Mouse (Mus musculus): ENCODE data around the gene Tnc. TPM values are rescaled to one million over a fixed set of nuclear protein-coding genes. Genes with fewer than 3 reads are reported as not detected.

Gene Tnc
- polyA plus RNA-seq, 1 experiment from 2014 or later = 9.2 TPM

- H3K4me2 ChIP-seq (replicated peaks) = no peak overlapping the region
- no peak overlapping the region for H3K27ac ChIP-seq
- H3K36me3 ChIP-seq = no peaks in the 10 kb centered on the region
- no peaks in the 10 kb centered on the region for H3K27me3 ChIP-seq (replicated peaks)
- H3K4me3 ChIP-seq (replicated peaks) = no peak overlapping the region
- ATAC-seq = no peak
- H3K9me3 ChIP-seq = no peaks in the 10 kb centered on the region
- no peak overlapping the region for H3K9ac ChIP-seq
- no peaks in the 10 kb centered on the region for H3K4me1 ChIP-seq (replicated peaks)
- WGBS = 86% methylated on average over 10 of the region's 10 CpGs
These were observed 25.8 kb downstream of the Tnc start for GRCm38 (mm10) chr4:64020930-64021589.

DNA sequence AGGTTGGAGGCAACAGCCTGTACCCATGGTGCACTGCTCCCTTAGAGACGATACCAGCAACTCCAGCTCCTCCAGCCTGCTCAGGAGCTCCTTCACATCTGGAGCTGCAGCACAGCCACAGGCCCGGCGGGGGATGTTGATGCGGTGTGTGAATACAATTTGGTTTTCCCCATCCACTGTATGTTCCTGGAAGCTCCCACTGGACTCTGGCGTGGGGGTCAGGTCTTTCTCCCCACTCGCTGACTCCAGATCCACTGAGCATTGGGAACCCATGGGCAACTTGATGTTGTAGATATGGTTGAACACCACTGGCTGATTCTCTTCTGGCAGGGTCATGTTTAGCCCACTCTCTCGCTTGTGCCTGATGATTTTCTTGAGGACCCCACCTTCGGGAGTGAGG, 26.7 kb downstream of the Tnc start:
- no peaks in the 10 kb centered on the region for H3K4me1 ChIP-seq (replicated peaks)
- no peak for ATAC-seq
- H3K36me3 ChIP-seq = no peaks in the 10 kb centered on the region
- H3K4me3 ChIP-seq (replicated peaks) = no peak overlapping the region
- no peak overlapping the region for H3K9ac ChIP-seq
- 90% methylated on average over 8 of the region's 8 CpGs for WGBS
- no peak overlapping the region for H3K4me2 ChIP-seq (replicated peaks)
- no peaks in the 10 kb centered on the region for H3K27me3 ChIP-seq (replicated peaks)
- H3K27ac ChIP-seq = no peak overlapping the region
- H3K9me3 ChIP-seq = no peaks in the 10 kb centered on the region

GRCm38 (mm10) chr4:64011308-64011707, 35.5 kb downstream of the Tnc start:
- Histone ChIP-seq H3K27me3 (replicated peaks) (no peaks in the 10 kb centered on the region), H3K9ac (no peak overlapping the region), H3K4me1 (replicated peaks) (no peaks in the 10 kb centered on the region), H3K27ac (no peak overlapping the region), H3K4me3 (replicated peaks) (no peak overlapping the region), H3K4me2 (replicated peaks) (no peak overlapping the region), H3K9me3 (no peaks in the 10 kb centered on the region), H3K36me3 (no peaks in the 10 kb centered on the region)
- WGBS = 33% methylated on average over 2 of the region's 2 CpGs
- ATAC-seq = no peak

- Histone ChIP-seq H3K27me3 (replicated peaks) (no peaks in the 10 kb centered on the region), H3K9me3 (no peaks in the 10 kb centered on the region), H3K27ac (no peak overlapping the region), H3K9ac (no peak overlapping the region), H3K4me1 (replicated peaks) (no peaks in the 10 kb centered on the region), H3K36me3 (no peaks in the 10 kb centered on the region), H3K4me3 (replicated peaks) (no peak overlapping the region), H3K4me2 (replicated peaks) (no peak overlapping the region)
- WGBS = 97% methylated on average over 1 of the region's 1 CpGs
- ATAC-seq = no peak
These were observed 36.9 kb downstream of the Tnc start for GRCm38 (mm10) chr4:64009936-64010335.

GRCm38 (mm10) chr4:64005198-64005597, 41.6 kb downstream of the Tnc start:
- Histone ChIP-seq H3K27me3 (replicated peaks) (no peaks in the 10 kb centered on the region), H3K36me3 (no peaks in the 10 kb centered on the region), H3K4me2 (replicated peaks) (no peak overlapping the region), H3K27ac (no peak overlapping the region), H3K9me3 (no peaks in the 10 kb centered on the region), H3K4me1 (replicated peaks) (no peaks in the 10 kb centered on the region), H3K4me3 (replicated peaks) (no peak overlapping the region), H3K9ac (no peak overlapping the region)
- WGBS = 89% methylated on average over 4 of the region's 4 CpGs
- ATAC-seq = no peak

GRCm38 (mm10) chr4:64003677-64004076, 43.1 kb downstream of the Tnc start:
- WGBS = 45% methylated on average over 3 of the region's 3 CpGs
- no peak overlapping the region for H3K9ac ChIP-seq
- no peaks in the 10 kb centered on the region for H3K36me3 ChIP-seq
- H3K9me3 ChIP-seq = no peaks in the 10 kb centered on the region
- H3K27ac ChIP-seq = no peak overlapping the region
- H3K4me1 ChIP-seq (replicated peaks) = no peaks in the 10 kb centered on the region
- ATAC-seq = no peak
- H3K4me2 ChIP-seq (replicated peaks) = no peak overlapping the region
- H3K4me3 ChIP-seq (replicated peaks) = no peak overlapping the region
- H3K27me3 ChIP-seq (replicated peaks) = no peaks in the 10 kb centered on the region

DNA sequence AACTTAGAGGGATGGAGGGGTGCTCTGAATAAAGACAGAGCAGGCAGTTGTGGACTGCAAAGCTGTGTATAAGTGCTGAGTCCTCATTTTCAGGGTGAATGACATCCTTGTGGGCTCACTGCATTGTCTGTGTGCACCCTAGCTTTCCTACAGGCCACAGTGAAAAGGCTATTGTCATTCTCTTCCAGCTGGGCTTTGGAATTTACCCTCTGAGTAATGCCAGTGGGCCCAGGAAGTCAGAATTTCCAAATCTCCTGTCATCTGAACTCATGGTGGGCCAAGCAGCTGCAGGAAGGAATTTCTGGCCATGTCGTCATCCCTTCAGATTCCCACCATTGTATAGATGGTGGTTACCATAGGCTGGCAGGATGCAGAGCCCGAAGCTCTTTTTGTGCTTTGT, 44.6 kb downstream of the Tnc start:
- no peaks in the 10 kb centered on the region for H3K36me3 ChIP-seq
- no peaks in the 10 kb centered on the region for H3K27me3 ChIP-seq (replicated peaks)
- no peak for ATAC-seq
- no peak overlapping the region for H3K27ac ChIP-seq
- H3K4me2 ChIP-seq (replicated peaks) = no peak overlapping the region
- H3K9ac ChIP-seq = no peak overlapping the region
- no peaks in the 10 kb centered on the region for H3K4me1 ChIP-seq (replicated peaks)
- H3K4me3 ChIP-seq (replicated peaks) = no peak overlapping the region
- H3K9me3 ChIP-seq = no peaks in the 10 kb centered on the region
- WGBS = 67% methylated on average over 2 of the region's 2 CpGs

DNA sequence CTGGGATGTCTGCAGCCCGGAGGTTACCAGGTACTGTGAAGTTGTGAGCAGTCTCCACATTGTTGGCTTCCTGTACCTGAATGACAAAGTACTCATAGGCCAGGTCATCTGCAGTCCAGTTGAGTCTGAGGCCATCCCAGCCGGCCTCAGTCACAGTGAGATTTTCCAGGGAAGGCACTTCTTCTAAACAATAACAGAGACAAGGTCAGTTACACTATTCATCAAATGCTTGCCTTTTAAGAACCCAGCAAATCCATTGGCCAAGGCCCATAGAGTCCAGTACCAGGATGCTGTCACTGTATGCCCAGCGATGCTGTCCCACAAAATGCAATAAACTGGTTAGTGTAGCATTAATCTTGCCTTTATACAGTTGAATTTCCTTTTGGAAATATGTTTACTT, 46.0 kb downstream of the Tnc start:
- Histone ChIP-seq H3K9ac (no peak overlapping the region), H3K4me3 (replicated peaks) (no peak overlapping the region), H3K27me3 (replicated peaks) (no peaks in the 10 kb centered on the region), H3K4me2 (replicated peaks) (no peak overlapping the region), H3K9me3 (no peaks in the 10 kb centered on the region), H3K27ac (no peak overlapping the region), H3K4me1 (replicated peaks) (no peaks in the 10 kb centered on the region), H3K36me3 (no peaks in the 10 kb centered on the region)
- WGBS = 52% methylated on average over 3 of the region's 3 CpGs
- ATAC-seq = no peak

DNA sequence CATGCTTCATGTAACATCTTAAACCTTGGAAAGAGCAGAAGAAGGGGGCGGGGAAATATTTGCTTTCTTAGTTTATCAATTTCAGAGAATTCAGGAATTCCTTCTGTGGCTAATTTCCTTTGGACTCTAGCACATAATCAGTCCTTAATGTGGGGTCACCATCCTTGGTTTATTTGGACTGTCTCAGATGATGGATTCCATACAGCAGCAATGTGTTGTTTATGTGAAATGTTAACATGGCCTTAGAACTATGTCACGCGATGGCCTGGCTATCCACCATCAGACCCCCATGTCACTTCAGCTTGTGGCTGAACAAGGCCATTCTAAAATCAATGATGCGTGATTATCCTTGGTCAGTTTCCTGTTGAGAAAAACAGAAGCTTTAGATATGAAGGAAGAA, 46.5 kb downstream of the Tnc start:
- ATAC-seq = no peak
- WGBS = 64% methylated on average over 4 of the region's 4 CpGs
- Histone ChIP-seq H3K27ac (no peak overlapping the region), H3K36me3 (no peaks in the 10 kb centered on the region), H3K4me1 (replicated peaks) (no peaks in the 10 kb centered on the region), H3K9ac (no peak overlapping the region), H3K4me2 (replicated peaks) (no peak overlapping the region), H3K9me3 (no peaks in the 10 kb centered on the region), H3K27me3 (replicated peaks) (no peaks in the 10 kb centered on the region), H3K4me3 (replicated peaks) (no peak overlapping the region)

- no peaks in the 10 kb centered on the region; the same call in 1 of the 2 replicates for H3K4me1 ChIP-seq (replicated peaks)
- H3K4me2 ChIP-seq (replicated peaks) = no peak overlapping the region
- H3K9me3 ChIP-seq = no peaks in the 10 kb centered on the region
- 47% methylated on average over 2 of the region's 2 CpGs for WGBS
- H3K27me3 ChIP-seq (replicated peaks) = no peaks in the 10 kb centered on the region
- no peak overlapping the region for H3K9ac ChIP-seq
- no peaks in the 10 kb centered on the region for H3K36me3 ChIP-seq
- no peak for ATAC-seq
- no peak overlapping the region for H3K4me3 ChIP-seq (replicated peaks)
- no peak overlapping the region for H3K27ac ChIP-seq
These were observed 53.2 kb downstream of the Tnc start for GRCm38 (mm10) chr4:63993462-63994113.

DNA sequence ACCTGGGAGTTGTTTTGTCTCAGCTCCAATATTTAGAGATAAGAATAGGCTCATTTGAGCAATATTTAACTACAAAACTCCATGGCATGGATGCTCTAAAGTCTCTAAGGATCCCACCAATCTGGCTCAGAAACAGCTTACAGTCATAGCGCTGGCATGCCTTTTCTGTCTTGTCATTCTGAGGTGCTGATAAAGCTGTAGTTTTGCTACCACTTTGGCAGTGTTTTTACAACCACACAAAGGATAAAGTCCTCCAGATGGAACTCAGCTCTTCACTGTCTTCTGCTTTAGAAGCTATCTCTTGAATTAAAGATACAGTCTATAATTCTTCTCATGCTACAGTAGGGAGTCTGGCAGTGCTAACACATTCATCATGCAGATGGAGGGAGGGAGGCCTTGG, 56.6 kb downstream of the Tnc start:
- Histone ChIP-seq H3K36me3 (no peaks in the 10 kb centered on the region), H3K9ac (no peak overlapping the region), H3K27me3 (replicated peaks) (no peaks in the 10 kb centered on the region), H3K4me2 (replicated peaks) (no peak overlapping the region), H3K4me3 (replicated peaks) (no peak overlapping the region), H3K27ac (no peak overlapping the region), H3K4me1 (replicated peaks) (no peaks in the 10 kb centered on the region; the same call in 1 of the 2 replicates), H3K9me3 (no peaks in the 10 kb centered on the region)
- no peak for ATAC-seq
- 85% methylated on average over 1 of the region's 1 CpGs for WGBS

DNA sequence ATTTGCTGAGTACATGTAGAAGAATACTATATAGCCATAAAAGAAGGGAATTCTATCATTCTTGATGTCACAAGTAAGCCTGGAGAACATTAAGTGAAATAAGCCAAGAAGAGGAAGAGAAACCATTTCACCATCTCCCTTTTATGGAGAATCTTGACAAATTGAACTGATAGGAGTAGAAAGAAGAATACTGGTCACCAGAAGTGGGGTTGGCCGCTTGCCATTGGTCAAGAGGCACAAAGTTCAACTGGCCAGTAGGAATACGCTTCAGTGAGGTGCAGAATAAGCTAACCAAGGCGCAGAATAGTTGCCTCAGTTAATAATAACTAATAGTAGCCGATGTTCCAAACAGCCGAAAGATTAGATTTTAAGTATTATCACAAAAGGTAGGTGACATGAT, 58.7 kb downstream of the Tnc start:
- 92% methylated on average over 5 of the region's 5 CpGs for WGBS
- no peak overlapping the region for H3K4me2 ChIP-seq (replicated peaks)
- H3K4me1 ChIP-seq (replicated peaks) = no peaks in the 10 kb centered on the region
- H3K9me3 ChIP-seq = no peaks in the 10 kb centered on the region
- no peaks in the 10 kb centered on the region for H3K27me3 ChIP-seq (replicated peaks)
- ATAC-seq = no peak
- no peak overlapping the region for H3K9ac ChIP-seq
- no peak overlapping the region for H3K27ac ChIP-seq
- no peaks in the 10 kb centered on the region for H3K36me3 ChIP-seq
- H3K4me3 ChIP-seq (replicated peaks) = no peak overlapping the region

GRCm38 (mm10) chr4:63986576-63986975, 60.2 kb downstream of the Tnc start:
- H3K4me2 ChIP-seq (replicated peaks) = no peak overlapping the region
- no peak overlapping the region for H3K4me3 ChIP-seq (replicated peaks)
- H3K4me1 ChIP-seq (replicated peaks) = peaks cover 5% of the 10 kb centered on the region; the same call in 1 of the 2 replicates
- H3K27ac ChIP-seq = no peak overlapping the region
- no peaks in the 10 kb centered on the region for H3K36me3 ChIP-seq
- H3K9ac ChIP-seq = no peak overlapping the region
- no peak for ATAC-seq
- no peaks in the 10 kb centered on the region for H3K27me3 ChIP-seq (replicated peaks)
- no peaks in the 10 kb centered on the region for H3K9me3 ChIP-seq

Data from intestine, embryonic 15.5 days (tissue).